ENCODE assay signal across 14 mouse cellular contexts in genomic region chr19:6947742-6948141, GRCm38 (mm10). TPM values are rescaled to one million over a fixed set of nuclear protein-coding genes. Genes with fewer than 3 reads are reported as not detected.
"Had no signal": no experiment of that assay in that cellular context is flagged by ENCODE, and none has a peak within 500 bp of the region (broad histone marks: within the 10 kb centered on the region; RNA-seq: fewer than 3 reads in every experiment).

No protein-coding gene starts in this region.

- DNase-seq: kidney, postnatal 10 days; liver, embryonic 13.5 days; liver, postnatal 0 days; right cerebral cortex, adult 18-20 months; right cerebral cortex, postnatal 25 days; thymus, postnatal 36 days had no signal

- H3K27me3 ChIP-seq: liver, embryonic 13.5 days; lung, embryonic 15.5 days; midbrain, embryonic 12.5 days; neural tube, embryonic 15.5 days had no signal

- H3K27ac ChIP-seq: limb, embryonic 10.5 days; liver, embryonic 13.5 days; lung, embryonic 15.5 days; midbrain, embryonic 12.5 days; neural tube, embryonic 15.5 days had no signal

- H3K9ac ChIP-seq: liver, embryonic 13.5 days; liver, postnatal 0 days; lung, embryonic 15.5 days; midbrain, embryonic 12.5 days; neural tube, embryonic 15.5 days had no signal

- H3K4me3 ChIP-seq: limb, embryonic 10.5 days; liver, embryonic 13.5 days; lung, embryonic 15.5 days; midbrain, embryonic 12.5 days; neural tube, embryonic 15.5 days had no signal

- H3K9me3 ChIP-seq: limb, embryonic 10.5 days; liver, embryonic 13.5 days; lung, embryonic 15.5 days; midbrain, embryonic 12.5 days; neural tube, embryonic 15.5 days had no signal

- H3K4me2 ChIP-seq: liver, embryonic 13.5 days; lung, embryonic 15.5 days; midbrain, embryonic 12.5 days; neural tube, embryonic 15.5 days had no signal

- ATAC-seq: liver, postnatal 0 days; midbrain, embryonic 16.5 days had no signal

RNA-seq across cellular contexts. Expression of gene Kcnk4, which starts 13.4 kb away (rescaled TPM):
- total RNA-seq: megakaryocyte-erythroid progenitor cell, adult 5-6 weeks had no signal
- polyA plus RNA-seq: large intestine, adult 2 months; liver, embryonic 13.5 days; small intestine, adult 2 months had no signal

RNA-seq across cellular contexts. Expression of gene Catsperz, which starts 22.6 kb away (rescaled TPM):
- total RNA-seq: megakaryocyte-erythroid progenitor cell, adult 5-6 weeks had no signal
- polyA plus RNA-seq: small intestine, adult 2 months had no signal
